Mouse (Mus musculus) midbrain, embryonic 12.5 days (tissue): ENCODE data around the gene Cmtr1. TPM values are rescaled to one million over a fixed set of nuclear protein-coding genes. Genes with fewer than 3 reads are reported as not detected.

ENCODE experiments used
- polyA plus RNA-seq: library from polyadenylated mRNA; unstranded; fragments of >200 nt; fragmentation: Nextera tagmentation; extraction: Ambion mirVana; gene quantifications from 2 replicates; pipeline ENCODE4 v1.2.1, GENCODE M21; 2016

Gene Cmtr1
- polyA plus RNA-seq, 1 experiment from 2014 or later: 162 TPM

Other genes with a start within 250 kb of the Cmtr1 start
- gene Pim1, start 169.8 kb upstream of the Cmtr1 start, polyA plus RNA-seq: 16.8 and 16.9 TPM in 2 replicates
- gene Gm17657, start 111.0 kb upstream of the Cmtr1 start, polyA plus RNA-seq: not detected in 2 replicates
- 24.1 and 28.0 TPM in 2 replicates for gene Tbc1d22b, start 110.8 kb upstream of the Cmtr1 start, polyA plus RNA-seq
- gene Tmem217, start 108.2 kb upstream of the Cmtr1 start, polyA plus RNA-seq: 2.0 and 2.1 TPM in 2 replicates
- gene Rnf8, start 45.8 kb upstream of the Cmtr1 start, polyA plus RNA-seq: 98.2 and 101 TPM in 2 replicates
- gene Gm28043, start 45.7 kb upstream of the Cmtr1 start, polyA plus RNA-seq: 5.0 TPM in 2 replicates
- gene Ccdc167, start 56.4 kb downstream of the Cmtr1 start, polyA plus RNA-seq: 15.6 and 15.9 TPM in 2 replicates